Mouse (Mus musculus): ENCODE measurements around the gene Gm3625. TPM values are rescaled to one million over a fixed set of nuclear protein-coding genes. Genes with fewer than 3 reads are reported as not detected.
"Not testable (repeated sequence)": the region's sequence is repeated elsewhere in the genome, so short reads cannot be mapped to it uniquely, and the experiment has no call there.

The Gm3625 gene
- polyA plus RNA-seq, 1 experiment from 2014 or later: not detected

DNA sequence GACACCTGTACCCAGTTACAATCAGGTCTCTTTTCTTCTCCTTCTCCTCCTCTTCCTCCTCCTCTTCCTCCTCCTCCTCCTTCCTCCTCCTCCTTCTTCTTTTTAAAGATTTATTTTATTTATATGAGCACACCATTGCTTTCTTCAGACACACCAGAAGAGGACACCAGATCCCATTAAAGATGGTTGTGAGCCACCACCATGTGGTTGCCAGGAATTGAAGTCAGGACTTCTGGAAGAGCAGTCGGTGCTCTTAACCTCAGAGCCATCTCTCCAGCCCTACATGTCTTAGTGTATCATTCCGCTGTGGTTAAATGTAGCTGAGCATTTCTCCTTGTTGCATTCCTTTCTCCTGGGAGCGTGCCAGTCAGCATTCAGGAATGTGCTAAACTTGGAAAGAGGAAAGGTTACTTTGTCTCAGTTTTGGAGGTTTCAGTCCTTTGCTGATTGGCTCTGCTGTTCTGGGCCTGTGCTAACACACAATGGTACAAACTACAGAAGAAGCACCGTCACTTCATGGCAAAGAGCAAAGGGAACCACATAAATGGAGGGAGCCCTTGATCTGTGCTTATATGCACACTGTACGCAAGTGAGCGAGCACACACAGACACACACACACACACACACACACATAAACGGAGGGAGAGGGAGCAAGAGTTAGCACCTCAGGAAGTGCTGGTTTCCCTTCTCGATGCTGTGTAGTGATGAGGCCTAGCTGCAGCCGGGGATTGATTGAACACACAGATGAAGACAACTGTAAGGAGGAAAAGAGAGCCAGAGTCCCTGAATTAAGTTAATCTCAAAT, 34.0 kb downstream of the Gm3625 start:
- Histone ChIP-seq H3K27me3 (replicated peaks; ENCODE audit: control insufficient read depth, insufficient read depth, low read length) (no peaks in the 10 kb centered on the region), H3K27ac (ENCODE audit: low read depth, low read length) (no peak overlapping the region), H3K4me1 (ENCODE audit: control insufficient read depth, insufficient read depth, low read depth, low read length) (no peaks in the 10 kb centered on the region), H3K4me3 (ENCODE audit: low read length) (no peak overlapping the region), H3K4me2 (ENCODE audit: low read length) (no peak overlapping the region), H3K36me3 (ENCODE audit: control insufficient read depth, insufficient read depth, low read length) (no peaks in the 10 kb centered on the region), H3K9ac (ENCODE audit: low read depth, low read length) (no peak overlapping the region), H3K9me3 (ENCODE audit: control insufficient read depth, low read length) (no peaks in the 10 kb centered on the region)
- ATAC-seq: no peak
- 84% methylated on average over 9 of the region's 9 CpGs for WGBS

DNA sequence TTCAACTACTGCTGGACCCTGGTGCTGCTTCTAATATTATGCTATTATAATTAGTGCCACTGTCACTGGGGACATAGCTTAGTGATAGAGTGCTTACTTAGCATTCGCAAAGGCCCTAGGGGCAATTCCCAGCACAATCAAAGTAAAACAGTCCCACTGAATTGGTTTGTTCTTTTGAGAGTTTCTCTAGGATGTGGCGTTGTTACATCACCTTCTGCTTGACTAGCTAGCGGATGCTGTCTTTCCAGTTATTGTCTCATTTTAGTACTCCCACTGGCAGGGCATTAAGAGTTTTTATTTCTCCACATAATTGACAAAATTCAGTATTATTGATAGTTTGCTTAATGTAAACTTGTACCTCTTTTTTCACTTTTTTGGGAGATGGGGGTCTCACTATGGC, 34.7 kb downstream of the Gm3625 start:
- Histone ChIP-seq H3K4me2 (ENCODE audit: low read length) (no peak overlapping the region), H3K9ac (ENCODE audit: low read depth, low read length) (no peak overlapping the region), H3K4me3 (ENCODE audit: low read length) (no peak overlapping the region), H3K4me1 (ENCODE audit: control insufficient read depth, insufficient read depth, low read depth, low read length) (no peaks in the 10 kb centered on the region), H3K27me3 (replicated peaks; ENCODE audit: control insufficient read depth, insufficient read depth, low read length) (no peaks in the 10 kb centered on the region), H3K36me3 (ENCODE audit: control insufficient read depth, insufficient read depth, low read length) (no peaks in the 10 kb centered on the region), H3K27ac (ENCODE audit: low read depth, low read length) (no peak overlapping the region), H3K9me3 (ENCODE audit: control insufficient read depth, low read length) (no peaks in the 10 kb centered on the region)
- 73% methylated on average over 3 of the region's 3 CpGs for WGBS
- no peak for ATAC-seq

DNA sequence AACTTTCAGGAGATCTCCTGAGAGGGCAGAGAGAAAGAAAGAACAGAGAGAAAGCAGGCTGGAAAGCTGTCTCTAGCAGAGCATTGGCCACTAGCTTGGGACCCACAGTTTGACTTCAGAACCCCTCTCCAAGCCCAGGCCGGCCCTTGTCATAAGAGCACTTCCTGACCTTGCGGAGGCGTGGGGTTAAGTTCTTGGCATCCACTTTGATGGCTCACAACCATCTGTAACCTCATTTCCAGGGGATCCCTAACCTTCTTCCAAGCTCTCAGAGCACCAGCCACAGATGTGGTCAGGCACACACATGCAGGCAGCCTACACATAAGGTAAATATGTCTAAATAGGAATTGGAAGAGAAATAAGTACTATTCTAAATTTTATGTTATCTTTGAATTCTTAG, 35.3 kb downstream of the Gm3625 start:
- 75% methylated on average over 3 of the region's 3 CpGs for WGBS
- H3K27me3 ChIP-seq (replicated peaks; ENCODE audit: control insufficient read depth, insufficient read depth, low read length): no peaks in the 10 kb centered on the region
- H3K9ac ChIP-seq (ENCODE audit: low read depth, low read length): no peak overlapping the region
- no peaks in the 10 kb centered on the region for H3K9me3 ChIP-seq (ENCODE audit: control insufficient read depth, low read length)
- no peaks in the 10 kb centered on the region for H3K36me3 ChIP-seq (ENCODE audit: control insufficient read depth, insufficient read depth, low read length)
- ATAC-seq: no peak
- H3K4me3 ChIP-seq (ENCODE audit: low read length): no peak overlapping the region
- no peaks in the 10 kb centered on the region for H3K4me1 ChIP-seq (ENCODE audit: control insufficient read depth, insufficient read depth, low read depth, low read length)
- no peak overlapping the region for H3K4me2 ChIP-seq (ENCODE audit: low read length)
- no peak overlapping the region for H3K27ac ChIP-seq (ENCODE audit: low read depth, low read length)

DNA sequence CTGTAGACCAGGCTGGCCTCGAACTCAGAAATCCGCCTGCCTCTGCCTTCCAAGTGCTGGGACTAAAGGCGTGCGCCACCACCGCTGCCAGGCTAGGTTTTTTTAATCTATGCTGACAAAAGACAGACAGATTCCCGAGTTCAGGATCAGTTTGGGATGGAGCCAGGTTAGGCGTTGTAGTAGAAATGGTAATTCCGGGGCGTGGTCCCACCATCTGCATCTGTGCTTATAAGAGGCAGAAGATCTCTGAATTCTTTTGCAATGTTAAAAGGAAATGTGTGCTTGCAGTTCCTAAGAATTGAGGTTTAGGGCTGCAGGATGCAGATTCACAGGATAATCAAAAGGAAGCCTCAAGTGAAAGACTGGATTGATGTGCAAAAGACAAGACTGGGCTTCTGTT, 35.8 kb downstream of the Gm3625 start:
- 83% methylated on average over 9 of the region's 9 CpGs for WGBS
- Histone ChIP-seq H3K4me1 (ENCODE audit: control insufficient read depth, insufficient read depth, low read depth, low read length) (no peaks in the 10 kb centered on the region), H3K27me3 (replicated peaks; ENCODE audit: control insufficient read depth, insufficient read depth, low read length) (no peaks in the 10 kb centered on the region), H3K4me3 (ENCODE audit: low read length) (no peak overlapping the region), H3K4me2 (ENCODE audit: low read length) (no peak overlapping the region), H3K9ac (ENCODE audit: low read depth, low read length) (no peak overlapping the region), H3K36me3 (ENCODE audit: control insufficient read depth, insufficient read depth, low read length) (no peaks in the 10 kb centered on the region), H3K27ac (ENCODE audit: low read depth, low read length) (no peak overlapping the region), H3K9me3 (ENCODE audit: control insufficient read depth, low read length) (no peaks in the 10 kb centered on the region)
- ATAC-seq: no peak

DNA sequence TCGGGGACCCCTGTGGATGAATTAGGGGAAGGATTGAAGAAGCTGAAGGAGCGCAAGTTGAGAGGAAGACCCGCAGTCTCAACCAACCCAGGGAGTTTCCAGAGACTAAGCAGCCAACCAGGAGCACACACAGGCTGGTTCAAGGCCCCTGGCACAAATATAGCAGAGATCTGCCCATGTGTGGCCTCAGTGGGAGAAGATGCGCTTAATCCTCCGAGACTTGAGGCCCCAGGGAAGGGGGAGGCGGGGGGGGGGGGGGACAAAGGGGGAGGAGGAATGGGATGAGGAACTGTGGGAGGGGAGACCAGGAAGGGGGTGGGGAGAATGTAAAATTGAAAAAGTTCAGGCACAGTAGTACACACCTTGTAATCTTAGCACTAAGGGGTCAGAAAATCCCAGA, 37.3 kb downstream of the Gm3625 start:
- ATAC-seq: no peak
- Histone ChIP-seq H3K4me2 (ENCODE audit: low read length) (no peak overlapping the region), H3K27me3 (replicated peaks; ENCODE audit: control insufficient read depth, insufficient read depth, low read length) (no peaks in the 10 kb centered on the region), H3K36me3 (ENCODE audit: control insufficient read depth, insufficient read depth, low read length) (no peaks in the 10 kb centered on the region), H3K4me3 (ENCODE audit: low read length) (no peak overlapping the region), H3K9me3 (ENCODE audit: control insufficient read depth, low read length) (no peaks in the 10 kb centered on the region), H3K9ac (ENCODE audit: low read depth, low read length) (no peak overlapping the region), H3K4me1 (ENCODE audit: control insufficient read depth, insufficient read depth, low read depth, low read length) (no peaks in the 10 kb centered on the region), H3K27ac (ENCODE audit: low read depth, low read length) (no peak overlapping the region)
- WGBS: 78% methylated on average over 5 of the region's 6 CpGs

DNA sequence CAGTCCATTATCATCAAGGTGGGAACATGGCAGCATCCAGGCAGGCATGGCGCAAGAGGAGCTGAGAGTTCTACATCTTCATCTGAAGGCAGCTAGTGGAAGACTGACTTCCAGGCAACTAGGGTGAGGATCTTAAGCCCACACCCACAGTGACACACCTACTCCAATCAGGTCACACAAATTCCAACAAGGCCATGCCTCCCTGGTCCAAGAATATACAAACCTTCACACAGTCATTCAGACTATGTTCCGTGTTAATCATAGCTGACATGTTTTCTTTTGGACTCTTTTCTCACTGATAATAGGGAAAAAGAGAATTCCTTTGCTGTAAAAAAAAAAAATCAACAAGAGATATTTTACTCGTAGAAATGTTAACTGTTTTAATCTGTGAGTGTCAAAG, 39.0 kb downstream of the Gm3625 start:
- not testable (repeated sequence) for H3K27ac ChIP-seq (ENCODE audit: low read depth, low read length); H3K9ac ChIP-seq (ENCODE audit: low read depth, low read length); H3K4me1 ChIP-seq (ENCODE audit: control insufficient read depth, insufficient read depth, low read depth, low read length); H3K4me3 ChIP-seq (ENCODE audit: low read length); ATAC-seq; H3K36me3 ChIP-seq (ENCODE audit: control insufficient read depth, insufficient read depth, low read length); H3K4me2 ChIP-seq (ENCODE audit: low read length); H3K27me3 ChIP-seq (replicated peaks; ENCODE audit: control insufficient read depth, insufficient read depth, low read length); H3K9me3 ChIP-seq (ENCODE audit: control insufficient read depth, low read length)
- 94% methylated on average over 3 of the region's 3 CpGs for WGBS

DNA sequence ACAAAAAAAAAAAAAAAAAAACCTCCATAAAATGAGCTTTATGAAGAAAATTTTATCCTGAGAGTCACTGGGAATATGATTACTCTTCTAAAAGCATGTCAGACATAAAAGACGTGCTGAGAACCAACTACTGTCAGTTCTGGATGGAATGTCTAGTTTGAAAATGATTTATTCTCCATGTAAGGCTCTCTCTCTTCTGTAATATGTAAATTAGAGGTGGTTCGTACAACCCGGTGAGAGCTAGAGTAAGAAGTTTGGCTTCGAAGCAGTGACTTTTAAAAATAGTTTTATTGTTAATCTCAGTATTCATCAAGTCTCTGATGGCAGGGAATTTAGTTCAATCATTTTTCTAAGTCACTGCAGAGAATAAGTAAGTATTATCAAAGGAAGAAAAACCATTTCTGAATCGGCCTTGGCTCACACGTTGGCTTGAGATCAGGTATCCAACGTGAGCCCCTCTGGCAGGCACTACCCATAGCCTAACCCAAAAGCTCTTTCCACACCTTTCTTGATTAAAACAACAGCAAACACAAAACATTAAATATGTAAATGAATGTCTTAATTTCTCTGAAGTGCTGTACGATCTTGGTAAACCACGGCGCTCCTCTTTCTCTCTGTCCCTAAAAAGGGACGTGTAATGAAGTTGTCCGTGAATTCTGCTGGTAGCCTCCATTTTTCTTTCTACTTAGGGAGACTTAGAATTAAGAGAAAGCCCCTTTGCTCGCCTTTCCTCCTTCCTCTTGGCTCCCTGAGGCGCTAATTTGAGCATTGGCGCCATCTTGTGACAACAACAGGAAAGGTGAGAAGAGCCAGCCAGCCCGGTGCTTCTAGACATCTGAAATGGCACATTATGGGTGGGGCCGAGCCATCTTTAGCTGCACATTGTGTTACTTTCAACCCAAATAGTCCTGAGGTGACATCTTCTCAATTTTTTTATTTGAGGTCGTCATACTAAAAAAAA, 44.4 kb downstream of the Gm3625 start:
- Histone ChIP-seq H3K36me3 (ENCODE audit: control insufficient read depth, insufficient read depth, low read length) (no peaks in the 10 kb centered on the region), H3K27ac (ENCODE audit: low read depth, low read length) (no peak overlapping the region), H3K9me3 (ENCODE audit: control insufficient read depth, low read length) (no peaks in the 10 kb centered on the region), H3K4me1 (ENCODE audit: control insufficient read depth, insufficient read depth, low read depth, low read length) (peaks cover 2% of the 10 kb centered on the region), H3K27me3 (replicated peaks; ENCODE audit: control insufficient read depth, insufficient read depth, low read length) (no peaks in the 10 kb centered on the region), H3K9ac (ENCODE audit: low read depth, low read length) (0 out of 2 replicates have a peak overlapping the region, but pooled peaks have one; percentile 2), H3K4me2 (ENCODE audit: low read length) (peak overlapping the region; percentile 52), H3K4me3 (ENCODE audit: low read length) (peak overlapping the region; percentile 7)
- 16% methylated on average over 18 of the region's 18 CpGs for WGBS
- ATAC-seq: peak; percentile 90

DNA sequence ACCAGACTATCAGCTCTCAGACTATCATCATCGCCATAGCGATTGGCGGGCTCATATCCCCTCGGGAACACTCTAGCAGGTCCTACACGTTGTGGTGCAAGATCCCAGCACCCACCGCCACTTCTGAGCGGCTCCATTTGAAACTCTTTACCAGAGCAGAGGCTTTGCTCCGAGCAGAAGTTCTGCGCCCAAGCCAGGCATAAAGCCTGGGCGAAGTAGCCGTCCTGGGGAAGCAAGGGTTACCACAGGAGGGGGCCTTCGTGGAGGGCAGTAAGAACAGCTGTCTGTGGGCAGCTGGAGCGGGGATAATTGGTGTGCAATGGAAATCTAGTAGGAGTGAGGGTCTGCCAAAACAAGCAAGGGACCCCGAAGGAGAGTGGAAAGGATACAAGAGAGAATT, 45.2 kb downstream of the Gm3625 start:
- Histone ChIP-seq H3K4me3 (ENCODE audit: low read length) (no peak overlapping the region), H3K27me3 (replicated peaks; ENCODE audit: control insufficient read depth, insufficient read depth, low read length) (no peaks in the 10 kb centered on the region), H3K4me1 (ENCODE audit: control insufficient read depth, insufficient read depth, low read depth, low read length) (peaks cover 2% of the 10 kb centered on the region), H3K9ac (ENCODE audit: low read depth, low read length) (no peak overlapping the region), H3K27ac (ENCODE audit: low read depth, low read length) (no peak overlapping the region), H3K36me3 (ENCODE audit: control insufficient read depth, insufficient read depth, low read length) (no peaks in the 10 kb centered on the region), H3K4me2 (ENCODE audit: low read length) (no peak overlapping the region), H3K9me3 (ENCODE audit: control insufficient read depth, low read length) (no peaks in the 10 kb centered on the region)
- 47% methylated on average over 14 of the region's 14 CpGs for WGBS
- ATAC-seq: no peak

DNA sequence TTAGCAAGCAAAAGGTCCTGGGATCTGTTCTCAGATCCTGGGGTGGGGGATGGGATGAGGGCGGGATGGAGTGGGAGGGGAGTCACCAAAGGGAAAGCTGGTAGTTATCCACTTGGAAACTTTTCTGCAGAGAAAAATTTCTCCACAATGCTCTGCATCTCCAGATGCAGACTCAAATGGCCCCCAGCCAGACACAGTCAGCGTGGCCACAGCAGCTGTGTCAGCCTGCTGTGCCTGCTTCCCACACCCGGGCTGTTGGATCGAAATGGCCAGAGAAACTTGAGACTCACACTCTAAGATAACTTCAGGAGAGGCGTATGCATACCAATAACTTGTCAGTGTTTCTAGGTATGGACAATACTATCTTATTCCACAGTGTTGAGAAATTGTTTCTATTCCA, 46.2 kb downstream of the Gm3625 start:
- Histone ChIP-seq H3K9ac (ENCODE audit: low read depth, low read length) (no peak overlapping the region), H3K9me3 (ENCODE audit: control insufficient read depth, low read length) (no peaks in the 10 kb centered on the region), H3K4me3 (ENCODE audit: low read length) (no peak overlapping the region), H3K27ac (ENCODE audit: low read depth, low read length) (no peak overlapping the region), H3K4me2 (ENCODE audit: low read length) (no peak overlapping the region), H3K4me1 (ENCODE audit: control insufficient read depth, insufficient read depth, low read depth, low read length) (peaks cover 2% of the 10 kb centered on the region), H3K36me3 (ENCODE audit: control insufficient read depth, insufficient read depth, low read length) (no peaks in the 10 kb centered on the region), H3K27me3 (replicated peaks; ENCODE audit: control insufficient read depth, insufficient read depth, low read length) (no peaks in the 10 kb centered on the region)
- 56% methylated on average over 5 of the region's 5 CpGs for WGBS
- no peak for ATAC-seq

All from hindbrain, embryonic 16.5 days (tissue).